Mouse (Mus musculus) stomach, postnatal 0 days (tissue): ENCODE results near the gene Cd36. TPM values are rescaled to one million over a fixed set of nuclear protein-coding genes. Genes with fewer than 3 reads are reported as not detected.
A peak's percentile ranks its signal among the peaks of the same experiment; 100 is the strongest.

Experiments
- ATAC-seq: fragments of 200-750 bp; cut with Nextera tagmentation; 2 replicates; pipeline ENCODE4 v1.8.0; 2017; ENCODE audit not compliant: low FRiP score, low TSS enrichment
- DNase-seq: peaks from one replicate; pipeline ENCODE4 v3.0.0-alpha.2; 2016; ENCODE audit warnings: low spot score
- H3K27ac ChIP-seq: fragments of 300-500 bp; sonication (generic); replicated peaks from 2 replicates; pipeline ENCODE4 v1.5.1; 2014; ENCODE audit warnings: mild to moderate bottlenecking, control low read depth
- H3K27me3 ChIP-seq: fragments of 300-500 bp; sonication (generic); 2 replicates; pipeline ENCODE4 v1.6.1; 2014; ENCODE audit warnings: low read length; ENCODE audit not compliant: control insufficient read depth, insufficient read depth
- H3K36me3 ChIP-seq: fragments of 300-500 bp; sonication (generic); 2 replicates; pipeline ENCODE4 v1.6.1; 2014; ENCODE audit warnings: low read length, mixed read lengths; ENCODE audit not compliant: control insufficient read depth, insufficient read depth
- H3K4me1 ChIP-seq: fragments of 300-500 bp; sonication (generic); replicated peaks from 2 replicates; pipeline ENCODE4 v1.6.1; 2014; ENCODE audit warnings: antibody characterized with exemption; ENCODE audit not compliant: control insufficient read depth, insufficient read depth
- H3K4me2 ChIP-seq: fragments of 300-500 bp; sonication (generic); replicated peaks from 2 replicates; pipeline ENCODE4 v1.6.1; 2014; ENCODE audit warnings: low read depth, mild to moderate bottlenecking, control low read depth, moderate library complexity
- H3K4me3 ChIP-seq: fragments of 300-500 bp; sonication (generic); 2 replicates; pipeline ENCODE4 v1.5.1; 2014; ENCODE audit warnings: low read depth, low read length, control low read depth
- H3K9ac ChIP-seq: fragments of 300-500 bp; sonication (generic); 2 replicates; pipeline ENCODE4 v1.6.1; 2014; ENCODE audit warnings: mild to moderate bottlenecking, low read length, control low read depth, mixed read lengths
- H3K9me3 ChIP-seq: fragments of 300-500 bp; sonication (generic); 2 replicates; pipeline ENCODE4 v1.6.1; 2016; ENCODE audit warnings: low read length; ENCODE audit not compliant: control insufficient read depth
- CTCF ChIP-seq: IDR thresholded peaks from 2 replicates; pipeline ENCODE4 v1.5.1; 2016; ENCODE audit warnings: antibody characterized with exemption, low read depth, mild to moderate bottlenecking, moderate library complexity
- EP300 ChIP-seq: optimal IDR thresholded peaks from 2 replicates; pipeline ENCODE3; 2016; ENCODE audit warnings: antibody characterized with exemption
- WGBS: fragments of 180-500 bp; shearing (Covaris S2); extraction: QIAGEN DNeasy Blood & Tissue Kit; methylation state at CpG from one replicate; pipeline ENCODE4 v1.1.7; 2014; 5-methylcytosine and 5-hydroxymethylcytosine counted together
- polyA plus RNA-seq: library from polyadenylated mRNA; unstranded; fragments of >200 nt; fragmentation: Nextera tagmentation; extraction: Ambion mirVana; gene quantifications from 2 replicates; pipeline ENCODE4 v1.2.1, GENCODE M21; 2015

The Cd36 gene
- polyA plus RNA-seq, 1 experiment from 2014 or later, result 35.9 TPM

- WGBS, result 2% methylated on average over 2 of the region's 2 CpGs
- peak; percentile 83 for TF ChIP-seq CTCF
- no peak for TF ChIP-seq EP300
- H3K4me2 ChIP-seq, result no peak overlapping the region
- H3K27ac ChIP-seq, result no peak overlapping the region
- ATAC-seq (no peak), DNase-seq (no peak)
- H3K4me1 ChIP-seq, result no peaks in the 10 kb centered on the region
- no peak overlapping the region for H3K4me3 ChIP-seq
- no peaks in the 10 kb centered on the region for H3K9me3 ChIP-seq
- no peaks in the 10 kb centered on the region for H3K27me3 ChIP-seq
- no peaks in the 10 kb centered on the region for H3K36me3 ChIP-seq
- H3K9ac ChIP-seq, result no peak overlapping the region
These were observed 72.4 kb downstream of the Cd36 start for GRCm38 (mm10) chr5:17816170-17816569.

GRCm38 (mm10) chr5:17810336-17810735 lies 78.3 kb downstream of the Cd36 start:
- Histone ChIP-seq H3K9me3 (no peaks in the 10 kb centered on the region), H3K27ac (no peak overlapping the region), H3K36me3 (no peaks in the 10 kb centered on the region), H3K4me1 (no peaks in the 10 kb centered on the region), H3K27me3 (no peaks in the 10 kb centered on the region), H3K4me3 (no peak overlapping the region), H3K9ac (no peak overlapping the region), H3K4me2 (no peak overlapping the region)
- no peak for TF ChIP-seq CTCF
- no peak for TF ChIP-seq EP300
- DNase-seq (no peak), ATAC-seq (no peak)
- 37% methylated on average over 1 of the region's 1 CpGs for WGBS

GRCm38 (mm10) chr5:17806774-17807377 lies 81.7 kb downstream of the Cd36 start:
- ATAC-seq (no peak), DNase-seq (no peak)
- no peak overlapping the region for H3K4me3 ChIP-seq
- H3K4me2 ChIP-seq, result no peak overlapping the region
- no peak overlapping the region for H3K9ac ChIP-seq
- H3K4me1 ChIP-seq, result no peaks in the 10 kb centered on the region
- no peak for TF ChIP-seq CTCF
- no peak for TF ChIP-seq EP300
- H3K9me3 ChIP-seq, result no peaks in the 10 kb centered on the region
- 88% methylated on average over 3 of the region's 3 CpGs for WGBS
- H3K36me3 ChIP-seq, result no peaks in the 10 kb centered on the region
- H3K27ac ChIP-seq, result no peak overlapping the region
- no peaks in the 10 kb centered on the region for H3K27me3 ChIP-seq

- ATAC-seq, result no peak
- 90% methylated on average over 6 of the region's 6 CpGs for WGBS
These were observed 112.0 kb downstream of the Cd36 start for GRCm38 (mm10) chr5:17776571-17776970.

GRCm38 (mm10) chr5:17770328-17770727 lies 118.3 kb downstream of the Cd36 start:
- DNase-seq, result no peak
- Histone ChIP-seq H3K4me2 (no peak overlapping the region), H3K27ac (no peak overlapping the region), H3K9me3 (no peaks in the 10 kb centered on the region), H3K36me3 (no peaks in the 10 kb centered on the region), H3K27me3 (no peaks in the 10 kb centered on the region), H3K4me1 (no peaks in the 10 kb centered on the region), H3K4me3 (no peak overlapping the region), H3K9ac (no peak overlapping the region)
- WGBS, result 88% methylated on average over 2 of the region's 2 CpGs
- TF ChIP-seq CTCF, result no peak
- no peak for TF ChIP-seq EP300
- no peak for ATAC-seq

More at GRCm38 (mm10) chr5:17776571-17776970, 112.0 kb downstream of the Cd36 start:
- Histone ChIP-seq H3K36me3 (no peaks in the 10 kb centered on the region), H3K4me2 (no peak overlapping the region), H3K4me1 (no peaks in the 10 kb centered on the region), H3K27ac (no peak overlapping the region), H3K4me3 (no peak overlapping the region), H3K9ac (no peak overlapping the region), H3K27me3 (no peaks in the 10 kb centered on the region), H3K9me3 (no peaks in the 10 kb centered on the region)
- peak; percentile 16 for DNase-seq
- TF ChIP-seq EP300 (no peak), CTCF (no peak)

DNA sequence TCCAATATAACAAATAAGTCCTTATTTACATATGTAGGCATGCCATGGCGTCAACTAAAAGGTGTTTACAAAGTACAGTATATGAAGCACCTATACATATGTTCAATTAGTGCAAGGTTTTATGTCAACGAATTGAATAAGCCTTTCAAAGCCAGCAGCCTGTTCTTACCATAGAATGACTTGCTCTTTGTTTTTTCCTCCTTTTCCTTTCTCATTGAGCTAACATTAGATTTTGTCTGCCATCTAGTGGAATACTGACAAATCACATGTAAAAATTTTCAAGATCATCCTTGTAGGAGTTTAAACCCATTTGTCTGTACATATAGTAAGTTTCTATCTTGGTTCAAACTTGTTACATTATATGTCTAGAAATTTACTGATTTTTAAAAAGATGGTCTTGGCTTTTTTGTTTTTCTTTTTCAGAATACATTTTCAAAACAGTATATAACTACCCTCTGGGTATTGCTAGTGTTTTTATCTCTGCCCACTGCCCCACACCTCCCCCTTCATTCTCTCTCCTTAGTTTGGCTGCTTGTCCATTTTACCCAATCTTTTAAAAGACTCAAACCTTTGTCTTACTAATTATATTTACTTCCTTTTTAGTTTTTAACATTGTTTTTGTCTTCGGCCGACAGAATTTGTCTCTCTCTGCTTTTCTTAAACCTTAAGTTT lies 122.5 kb downstream of the Cd36 start:
- Histone ChIP-seq H3K27ac (no peak overlapping the region), H3K36me3 (no peaks in the 10 kb centered on the region), H3K4me2 (no peak overlapping the region), H3K27me3 (no peaks in the 10 kb centered on the region), H3K9ac (no peak overlapping the region), H3K4me3 (no peak overlapping the region), H3K4me1 (no peaks in the 10 kb centered on the region), H3K9me3 (no peaks in the 10 kb centered on the region)
- ATAC-seq (no peak), DNase-seq (no peak)
- TF ChIP-seq EP300, result no peak
- TF ChIP-seq CTCF, result peak; percentile 83
- WGBS, result 51% methylated on average over 4 of the region's 4 CpGs
